Mouse (Mus musculus) limb, embryonic 10.5 days (tissue): ENCODE results near the gene Rasip1. TPM values are rescaled to one million over a fixed set of nuclear protein-coding genes. Genes with fewer than 3 reads are reported as not detected.

Source experiments
- DNase-seq: peaks from one replicate; pipeline ENCODE4 v3.0.0-alpha.2; 2017; ENCODE audit warnings: low spot score
- H3K27ac ChIP-seq: fragments of 300-500 bp; sonication (generic); 2 replicates; pipeline ENCODE4 v1.5.1; 2016; ENCODE audit warnings: mild to moderate bottlenecking
- H3K27me3 ChIP-seq: fragments of 300-500 bp; sonication (generic); 2 replicates; pipeline ENCODE4 v1.6.1; 2016; ENCODE audit warnings: low read depth, mild to moderate bottlenecking; ENCODE audit not compliant: poor library complexity, severe bottlenecking
- H3K36me3 ChIP-seq: fragments of 300-500 bp; sonication (generic); 2 replicates; pipeline ENCODE4 v1.6.1; 2016; ENCODE audit warnings: mild to moderate bottlenecking, moderate library complexity
- H3K4me1 ChIP-seq: fragments of 300-500 bp; sonication (generic); 2 replicates; pipeline ENCODE4 v1.6.1; 2016
- H3K4me3 ChIP-seq: fragments of 300-500 bp; sonication (generic); 2 replicates; pipeline ENCODE4 v1.5.1; 2016; ENCODE audit warnings: mild to moderate bottlenecking, moderate library complexity
- H3K9me3 ChIP-seq: fragments of 300-500 bp; sonication (generic); replicated peaks from 2 replicates; pipeline ENCODE4 v1.6.1; 2016; ENCODE audit warnings: mild to moderate bottlenecking
- WGBS: fragments of 180-500 bp; shearing (Covaris S2); methylation state at CpG from one replicate; pipeline ENCODE4 v1.1.7; 2016; 5-methylcytosine and 5-hydroxymethylcytosine counted together
- polyA plus RNA-seq: library from polyadenylated mRNA; unstranded; fragments of >200 nt; fragmentation: Nextera tagmentation; extraction: Ambion mirVana; gene quantifications from 2 replicates; pipeline ENCODE4 v1.2.1, GENCODE M21; 2016

The Rasip1 gene
- polyA plus RNA-seq, 1 experiment from 2014 or later = 8.3 TPM

DNA sequence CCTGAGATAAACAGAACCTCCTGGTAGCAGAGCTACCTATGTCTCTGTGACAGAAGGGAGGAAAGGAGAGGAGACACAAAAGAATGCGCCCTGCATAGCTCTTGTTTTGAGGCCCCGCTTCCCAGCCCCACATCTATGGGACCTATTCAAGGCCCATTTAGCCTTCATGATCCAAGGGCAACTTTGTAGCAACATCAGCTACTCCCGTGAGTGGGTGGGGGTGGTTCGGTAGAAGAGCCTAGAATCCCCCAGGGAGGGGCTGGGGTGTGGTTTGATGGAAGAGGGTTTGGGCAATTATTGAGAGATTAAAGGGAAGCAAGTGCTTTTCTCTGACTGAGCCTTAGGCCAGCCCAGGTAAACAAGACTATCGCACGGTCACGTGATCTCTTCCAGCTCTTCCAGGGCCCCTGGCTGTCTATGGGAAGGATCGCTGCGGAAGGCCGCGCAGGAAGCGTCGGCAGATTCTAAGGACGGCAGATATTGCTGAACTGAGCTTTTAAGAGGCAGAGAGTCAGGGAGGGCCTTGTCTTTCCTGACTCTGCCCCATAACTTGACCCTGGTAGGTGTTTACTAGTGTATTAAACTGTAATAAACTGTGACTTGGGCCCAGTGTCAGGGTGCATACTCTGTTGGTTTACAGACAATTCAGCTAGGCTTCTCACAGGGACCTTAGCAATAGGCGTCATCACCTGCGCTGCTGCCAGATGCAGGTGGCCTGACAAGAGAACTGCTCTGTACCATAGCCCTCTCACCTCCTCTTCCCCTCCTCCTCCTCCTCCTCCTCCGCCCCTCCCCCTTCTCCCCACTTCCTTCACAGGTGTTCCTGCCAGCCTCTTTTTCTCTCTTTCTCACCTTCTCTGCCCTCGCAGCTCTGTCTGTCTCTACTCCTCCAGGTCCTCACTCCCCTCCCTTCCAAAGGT, 28.1 kb upstream of the Rasip1 start:
- Histone ChIP-seq H3K4me1 (peaks cover 20% of the 10 kb centered on the region), H3K27me3 (no peaks in the 10 kb centered on the region), H3K27ac (no peak overlapping the region), H3K9me3 (no peaks in the 10 kb centered on the region), H3K36me3 (no peaks in the 10 kb centered on the region), H3K4me3 (no peak overlapping the region)
- WGBS = 50% methylated on average over 18 of the region's 18 CpGs
- no peak for DNase-seq

- Histone ChIP-seq H3K27ac (no peak overlapping the region), H3K4me3 (no peak overlapping the region), H3K9me3 (no peaks in the 10 kb centered on the region), H3K36me3 (no peaks in the 10 kb centered on the region), H3K27me3 (no peaks in the 10 kb centered on the region), H3K4me1 (peaks cover 9% of the 10 kb centered on the region)
- DNase-seq = no peak
- WGBS = 87% methylated on average over 9 of the region's 9 CpGs
Observed at GRCm38 (mm10) chr7:45605704-45606289, 21.5 kb upstream of the Rasip1 start.

- Histone ChIP-seq H3K36me3 (no peaks in the 10 kb centered on the region), H3K4me1 (no peaks in the 10 kb centered on the region), H3K27me3 (0 out of 2 replicates have a peak, but pooled peaks cover 6% of the 10 kb centered on the region), H3K27ac (no peak overlapping the region), H3K9me3 (no peaks in the 10 kb centered on the region), H3K4me3 (no peak overlapping the region)
- 71% methylated on average over 1 of the region's 1 CpGs for WGBS
- DNase-seq = no peak
Observed at GRCm38 (mm10) chr7:45609511-45609910, 17.8 kb upstream of the Rasip1 start.

DNA sequence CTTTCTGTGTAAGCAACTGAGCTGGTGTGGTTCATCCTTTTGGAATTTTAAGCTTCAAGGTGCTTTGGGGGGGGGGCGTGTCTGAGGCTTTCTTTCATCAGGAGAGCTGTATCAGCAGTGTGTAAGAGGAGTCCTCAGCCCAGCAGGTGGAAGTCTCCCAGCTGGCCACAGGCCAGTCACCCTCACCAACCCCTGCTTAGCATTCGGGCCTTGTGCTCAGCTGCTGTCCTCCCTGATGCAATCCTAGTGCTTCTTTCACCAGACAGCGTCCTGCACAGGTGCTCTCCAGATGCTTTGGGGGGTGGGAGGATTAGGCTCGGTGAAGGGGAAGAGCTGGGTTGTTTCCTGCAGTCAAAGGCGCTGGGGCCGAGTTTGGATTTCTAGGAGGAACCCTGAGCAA, 11.0 kb upstream of the Rasip1 start:
- H3K9me3 ChIP-seq = no peaks in the 10 kb centered on the region
- no peak overlapping the region for H3K27ac ChIP-seq
- H3K36me3 ChIP-seq = no peaks in the 10 kb centered on the region
- H3K4me3 ChIP-seq = no peak overlapping the region
- peaks cover 64% of the 10 kb centered on the region for H3K27me3 ChIP-seq
- WGBS = 19% methylated on average over 6 of the region's 6 CpGs
- no peak for DNase-seq
- H3K4me1 ChIP-seq = peaks cover 19% of the 10 kb centered on the region

- no peaks in the 10 kb centered on the region for H3K9me3 ChIP-seq
- H3K4me1 ChIP-seq = peaks cover 19% of the 10 kb centered on the region
- peak; percentile 43 for DNase-seq
- H3K27ac ChIP-seq = no peak within 1 kb of the TSS
- H3K4me3 ChIP-seq = peak within 1 kb of the TSS; percentile 25
- H3K36me3 ChIP-seq = no peaks in the 10 kb centered on the region
- WGBS = 5% methylated on average over 31 of the region's 31 CpGs
- H3K27me3 ChIP-seq = peaks cover 64% of the 10 kb centered on the region
Observed at GRCm38 (mm10) chr7:45617042-45617695, 10.1 kb upstream of the Rasip1 start, which contains the start of gene Fut1. Gene Fut1 (plus strand): TSS chr7:45617289.

DNA sequence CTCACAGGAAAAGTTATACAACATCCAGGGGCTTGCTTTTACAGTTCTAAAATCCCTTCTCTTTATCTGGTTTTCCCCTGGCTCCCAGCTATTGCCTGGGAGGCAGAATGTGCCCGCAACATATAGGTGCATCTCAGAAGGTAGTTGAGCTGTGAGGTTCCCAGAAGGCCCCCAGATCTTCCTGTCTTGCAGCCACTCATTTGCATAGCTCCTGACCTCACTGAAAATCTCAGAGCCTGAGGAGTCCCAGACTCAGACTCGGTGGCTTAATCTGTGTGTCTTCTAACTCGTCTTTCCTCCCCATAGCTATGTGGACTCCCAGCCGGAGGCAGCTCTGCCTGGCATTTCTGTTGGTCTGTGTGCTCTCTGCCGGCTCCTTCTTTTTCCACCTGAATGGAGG, 9.0 kb upstream of the Rasip1 start:
- Histone ChIP-seq H3K36me3 (no peaks in the 10 kb centered on the region), H3K9me3 (no peaks in the 10 kb centered on the region), H3K27me3 (peaks cover 64% of the 10 kb centered on the region), H3K4me3 (no peak overlapping the region), H3K4me1 (peaks cover 19% of the 10 kb centered on the region), H3K27ac (no peak overlapping the region)
- DNase-seq = no peak
- 85% methylated on average over 5 of the region's 5 CpGs for WGBS

DNA sequence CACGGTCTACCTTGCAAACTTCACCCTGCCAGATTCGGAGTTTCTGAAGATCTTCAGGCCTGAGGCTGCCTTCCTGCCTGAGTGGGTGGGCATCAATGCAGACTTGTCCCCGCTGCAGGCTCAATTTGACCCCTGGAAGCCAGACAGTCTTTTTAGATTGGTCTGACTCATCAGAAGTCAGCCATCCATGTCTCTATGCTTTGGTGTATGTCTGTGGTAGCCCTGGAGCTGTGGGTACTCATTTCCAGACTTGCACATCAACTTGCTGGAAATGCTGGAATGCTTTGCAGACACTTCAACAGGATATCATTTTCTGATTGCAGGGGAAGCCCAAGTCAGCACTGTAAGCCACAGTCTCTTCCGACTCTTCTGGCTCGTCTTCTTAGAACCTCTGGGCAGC, 7.7 kb upstream of the Rasip1 start:
- Histone ChIP-seq H3K4me3 (no peak overlapping the region), H3K27me3 (peaks cover 58% of the 10 kb centered on the region), H3K27ac (no peak overlapping the region), H3K36me3 (no peaks in the 10 kb centered on the region), H3K9me3 (no peaks in the 10 kb centered on the region), H3K4me1 (peaks cover 19% of the 10 kb centered on the region)
- 91% methylated on average over 5 of the region's 5 CpGs for WGBS
- DNase-seq = no peak

DNA sequence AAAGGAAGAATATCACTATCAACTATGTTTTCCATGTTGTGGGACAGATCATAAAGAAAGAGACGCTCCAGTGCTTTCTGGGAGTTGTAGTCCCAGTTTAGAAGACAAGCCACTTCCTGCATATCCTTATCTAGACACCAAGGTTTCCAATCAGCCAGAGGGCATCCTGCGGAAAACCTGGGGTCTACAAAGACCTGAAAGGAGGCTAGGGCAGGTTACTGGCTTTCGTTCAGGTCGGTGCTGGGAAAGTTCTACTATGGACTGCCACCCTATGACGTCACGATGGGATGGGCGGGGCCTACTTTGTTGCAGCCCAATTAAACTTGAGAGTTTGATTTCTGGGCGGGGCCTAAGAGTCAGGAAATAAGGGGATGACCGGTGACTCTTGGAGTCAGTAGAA, 5.8 kb upstream of the Rasip1 start, which contains the start of gene Izumo1:
Izumo1 (plus strand) TSS at position 369 of the 400 bp plus-strand sequence.
- no peak within 1 kb of the TSS for H3K4me3 ChIP-seq
- H3K4me1 ChIP-seq = peaks cover 11% of the 10 kb centered on the region
- no peak for DNase-seq
- no peaks in the 10 kb centered on the region for H3K36me3 ChIP-seq
- H3K27ac ChIP-seq = no peak within 1 kb of the TSS
- peaks cover 56% of the 10 kb centered on the region for H3K27me3 ChIP-seq
- WGBS = 29% methylated on average over 9 of the region's 9 CpGs
- no peaks in the 10 kb centered on the region for H3K9me3 ChIP-seq

GRCm38 (mm10) chr7:45623507-45623906, 3.8 kb upstream of the Rasip1 start:
- Histone ChIP-seq H3K36me3 (no peaks in the 10 kb centered on the region), H3K27ac (no peak overlapping the region), H3K4me3 (no peak overlapping the region), H3K4me1 (peaks cover 7% of the 10 kb centered on the region), H3K9me3 (no peaks in the 10 kb centered on the region), H3K27me3 (peaks cover 56% of the 10 kb centered on the region)
- WGBS = 91% methylated on average over 11 of the region's 11 CpGs
- no peak for DNase-seq

GRCm38 (mm10) chr7:45624718-45625117, 2.6 kb upstream of the Rasip1 start:
- no peak for DNase-seq
- no peaks in the 10 kb centered on the region for H3K36me3 ChIP-seq
- no peak overlapping the region for H3K4me3 ChIP-seq
- H3K9me3 ChIP-seq = no peaks in the 10 kb centered on the region
- H3K4me1 ChIP-seq = peaks cover 14% of the 10 kb centered on the region
- H3K27me3 ChIP-seq = peaks cover 56% of the 10 kb centered on the region
- WGBS = 40% methylated on average over 3 of the region's 3 CpGs
- no peak overlapping the region for H3K27ac ChIP-seq

GRCm38 (mm10) chr7:45625481-45625880, 1.8 kb upstream of the Rasip1 start:
- Histone ChIP-seq H3K27ac (no peak overlapping the region), H3K27me3 (peaks cover 57% of the 10 kb centered on the region), H3K4me1 (peaks cover 17% of the 10 kb centered on the region), H3K9me3 (no peaks in the 10 kb centered on the region), H3K4me3 (no peak overlapping the region), H3K36me3 (no peaks in the 10 kb centered on the region)
- DNase-seq = no peak
- WGBS = 90% methylated on average over 8 of the region's 8 CpGs

GRCm38 (mm10) chr7:45626571-45627076, 664 bp upstream of the Rasip1 start:
- DNase-seq = no peak
- 88% methylated on average over 7 of the region's 7 CpGs for WGBS
- no peak overlapping the region for H3K27ac ChIP-seq

More at GRCm38 (mm10) chr7:45626571-45627076, 664 bp upstream of the Rasip1 start:
- H3K9me3 ChIP-seq = no peaks in the 10 kb centered on the region
- no peak overlapping the region for H3K4me3 ChIP-seq
- H3K27me3 ChIP-seq = peaks cover 68% of the 10 kb centered on the region
- H3K4me1 ChIP-seq = peaks cover 17% of the 10 kb centered on the region
- no peaks in the 10 kb centered on the region for H3K36me3 ChIP-seq
